Mouse (Mus musculus) left cerebral cortex, adult 8-10 months (tissue): Measurements from ENCODE around the gene Clec4a2. TPM values are rescaled to one million over a fixed set of nuclear protein-coding genes. Genes with fewer than 3 reads are reported as not detected.
"Not testable (repeated sequence)": the region's sequence is repeated elsewhere in the genome, so short reads cannot be mapped to it uniquely, and the experiment has no call there.

Experiments
- DNase-seq, 2 experiments: peaks; one replicate each; pipeline ENCODE4 v3.0.0; 2022; ENCODE audit warnings: low spot score in 2 of 2
- total RNA-seq, 4 experiments: library from RNA; stranded (reverse); gene quantifications; 2 replicates each; pipeline ENCODE4 v1.2.4; 2022

The Clec4a2 gene
- total RNA-seq: 1 to 10 TPM; 1.0 to 2.5 (median 2.0) TPM

GRCm38 (mm10) chr6:123106128-123106527 is at the start of gene Clec4a2:
Clec4a2 (plus strand) TSS chr6:123106428.
- DNase-seq: not testable (repeated sequence)

GRCm38 (mm10) chr6:123095125-123095843 is 10.9 kb upstream of the Clec4a2 start:
- no peak for DNase-seq

- DNase-seq: no peak
Observed at GRCm38 (mm10) chr6:123123195-123123594, 17.0 kb downstream of the Clec4a2 start.

GRCm38 (mm10) chr6:123127173-123127572 is 20.9 kb downstream of the Clec4a2 start:
- DNase-seq: no peak

- DNase-seq: not testable (repeated sequence)
Observed at GRCm38 (mm10) chr6:123137766-123138526, 31.7 kb downstream of the Clec4a2 start.

- DNase-seq: no peak
Observed at GRCm38 (mm10) chr6:123170106-123170505, 63.9 kb downstream of the Clec4a2 start.

GRCm38 (mm10) chr6:123171040-123171439 is 64.8 kb downstream of the Clec4a2 start:
- no peak for DNase-seq

GRCm38 (mm10) chr6:123172593-123172992 is 66.4 kb downstream of the Clec4a2 start, which contains the start of gene Clec4b2:
Clec4b2 (plus strand) TSS chr6:123172893.
- no peak for DNase-seq

GRCm38 (mm10) chr6:123175549-123175948 is 69.3 kb downstream of the Clec4a2 start:
- no peak for DNase-seq

GRCm38 (mm10) chr6:123184862-123185261 is 78.6 kb downstream of the Clec4a2 start:
- DNase-seq: not testable (repeated sequence)

Other genes starting within 250 kb of the Clec4a2 start
- gene Necap1, start 232.0 kb upstream of the Clec4a2 start, total RNA-seq: 100 to 1,000 TPM; 179 to 215 (median 196) TPM
- under 1 TPM; 0.23 to 0.71 (median 0.27) TPM for gene Clec4a1, start 184.6 kb upstream of the Clec4a2 start, total RNA-seq
- 1 to 10 TPM; 1.1 to 2.9 (median 1.5) TPM for gene Clec4a3, start 153.9 kb upstream of the Clec4a2 start, total RNA-seq
- gene Clec4a4, start 116.1 kb upstream of the Clec4a2 start, total RNA-seq: not detected
- gene Clec4b1, start 56.5 kb upstream of the Clec4a2 start, total RNA-seq: not detected
- not detected for gene Clec4b2, start 66.5 kb downstream of the Clec4a2 start, total RNA-seq
- gene Clec4n, start 123.4 kb downstream of the Clec4a2 start, total RNA-seq: not detected
- not detected for gene Clec4d, start 155.7 kb downstream of the Clec4a2 start, total RNA-seq
- gene Clec4e, start 183.4 kb downstream of the Clec4a2 start, total RNA-seq: not detected
- not detected for gene Vmn2r19, start 201.9 kb downstream of the Clec4a2 start, total RNA-seq